8 mouse cellular contexts compared by ENCODE assay signal in genomic region chr14:31216846-31217245, GRCm38 (mm10). TPM values are rescaled to one million over a fixed set of nuclear protein-coding genes. Genes with fewer than 3 reads are reported as not detected.
DNase-seq lines count a peak whose midpoint lies in the region; ATAC-seq and TF ChIP-seq lines count a peak whose summit lies in the region.

Nisch (minus strand) TSS chr14:31216946.

- no peaks in the 10 kb centered on the region for H3K36me3 ChIP-seq in thymus, adult 2 months (ENCODE audit: control insufficient read depth, insufficient read depth, low read length)
- no peaks in the 10 kb centered on the region; the same call in 1 of the 2 replicates for H3K36me3 ChIP-seq in erythroblast, embryonic 14.5 days (ENCODE audit: control insufficient read depth)
- H3K36me3 ChIP-seq in limb, embryonic 13.5 days = no peaks in the 10 kb centered on the region
- no peaks in the 10 kb centered on the region for H3K36me3 ChIP-seq in small intestine, adult 2 months (ENCODE audit: control insufficient read depth, insufficient read depth, low read length)

- H3K4me1 ChIP-seq in thymus, adult 2 months (replicated peaks; ENCODE audit: control insufficient read depth, insufficient read depth, low read length) = peaks cover 4% of the 10 kb centered on the region
- peaks cover 25% of the 10 kb centered on the region for H3K4me1 ChIP-seq in erythroblast, embryonic 14.5 days (ENCODE audit: control insufficient read depth)
- H3K4me1 ChIP-seq in limb, embryonic 13.5 days = peaks cover 26% of the 10 kb centered on the region; the same call in 1 of the 2 replicates
- peaks cover 5% of the 10 kb centered on the region for H3K4me1 ChIP-seq in small intestine, adult 2 months (ENCODE audit: control insufficient read depth, insufficient read depth, insufficient read length, low read length)

- H3K9ac ChIP-seq in limb, embryonic 13.5 days = peak within 1 kb of the TSS; percentile 39

- peak within 1 kb of the TSS; percentile 46 for H3K4me2 ChIP-seq in limb, embryonic 13.5 days (replicated peaks)

- no peak for TF ChIP-seq CTCF in thymus, adult 2 months (IDR thresholded peaks at IDR 0.05; ENCODE audit: borderline replicate concordance, control insufficient read depth, extremely low read depth, insufficient read depth, low read length, poor library complexity)
- TF ChIP-seq CTCF in small intestine, adult 2 months (IDR thresholded peaks at IDR 0.05; ENCODE audit: extremely low read depth, insufficient read length, insufficient replicate concordance, low read depth, low read length) = no peak

- H3K9me3 ChIP-seq in erythroblast, embryonic 14.5 days (ENCODE audit: control insufficient read depth, low read length) = no peaks in the 10 kb centered on the region
- H3K9me3 ChIP-seq in limb, embryonic 13.5 days = no peaks in the 10 kb centered on the region

- 94% methylated on average over 2 of the region's 2 CpGs for WGBS in thymus, adult 2 months
- WGBS in limb, embryonic 13.5 days = 81% methylated on average over 2 of the region's 2 CpGs
- WGBS in small intestine, adult 2 months = 85% methylated on average over 2 of the region's 2 CpGs

- no peak within 1 kb of the TSS for H3K4me3 ChIP-seq in thymus, adult 2 months (ENCODE audit: control insufficient read depth, insufficient read depth, low read length)
- H3K4me3 ChIP-seq in erythroblast, embryonic 14.5 days (replicated peaks) = no peak within 1 kb of the TSS
- peak within 1 kb of the TSS; percentile 7; the same call in 1 of the 2 replicates for H3K4me3 ChIP-seq in limb, embryonic 13.5 days
- H3K4me3 ChIP-seq in small intestine, adult 2 months (ENCODE audit: low read depth, low read length) = peak within 1 kb of the TSS; percentile 17

- no peaks in the 10 kb centered on the region for H3K27me3 ChIP-seq in thymus, adult 2 months (ENCODE audit: control insufficient read depth, insufficient read depth, low read length)
- H3K27me3 ChIP-seq in erythroblast, embryonic 14.5 days (ENCODE audit: control insufficient read depth) = peaks cover 15% of the 10 kb centered on the region
- H3K27me3 ChIP-seq in limb, embryonic 13.5 days = no peaks in the 10 kb centered on the region
- no peaks in the 10 kb centered on the region for H3K27me3 ChIP-seq in small intestine, adult 2 months (ENCODE audit: control insufficient read depth, insufficient read depth, low read length)

- no peak for DNase-seq in thymus, adult 2 months
- no peak for DNase-seq in thymus, adult 18-20 months
- DNase-seq in heart, postnatal 25 days (ENCODE audit: low spot score) = no peak
- no peak for DNase-seq in frontal cortex, postnatal 36 days (ENCODE audit: low spot score in 2 of 2)
- DNase-seq in T-cell, adult 2 months (ENCODE audit: low spot score) = no peak

- intact Hi-C loops in heart, postnatal 25 days (cut with DNase I) = no loop called here

- TF ChIP-seq POLR2A in thymus, adult 2 months (IDR thresholded peaks at IDR 0.05; ENCODE audit: control insufficient read depth, extremely low read depth, insufficient read depth, low read length, poor library complexity) = no peak
- no peak for TF ChIP-seq POLR2A in small intestine, adult 2 months (IDR thresholded peaks at IDR 0.05; ENCODE audit: low read depth, low read length)

- H3K27ac ChIP-seq in thymus, adult 2 months (ENCODE audit: control insufficient read depth, insufficient read depth, low read length) = no peak within 1 kb of the TSS
- no peak within 1 kb of the TSS for H3K27ac ChIP-seq in limb, embryonic 13.5 days
- no peak within 1 kb of the TSS for H3K27ac ChIP-seq in small intestine, adult 2 months (ENCODE audit: insufficient read depth, low read depth, low read length)

- no peak for ATAC-seq in limb, embryonic 13.5 days (ENCODE audit: low FRiP score, low read depth)

RNA-seq across cellular contexts. Expression of gene Nisch, which starts in this region (rescaled TPM):
- polyA plus RNA-seq in thymus, adult 2 months (2012; rRNA removed) = 569 and 585 TPM in 2 replicates
- polyA plus RNA-seq in erythroblast, embryonic 14.5 days (2012) = 8.6 and 10.6 TPM in 2 replicates
- total RNA-seq in heart, postnatal 25 days (2021) = 100 to 1,000 TPM; 145 to 148 TPM
- polyA plus RNA-seq in limb, embryonic 13.5 days (2015; fragmentation: Nextera tagmentation; extraction: Ambion mirVana) = 457 and 480 TPM in 2 replicates
- polyA plus RNA-seq in small intestine, adult 2 months (2012; rRNA removed) = 120 and 157 TPM in 2 replicates

Comparison
In these comparisons a context has a peak if more than half of its experiments do, and no peak if none do; other contexts are left out.
1. RNA of gene Nisch (polyA plus RNA-seq): 569 to 585 TPM in thymus, adult 2 months, 457 to 480 TPM in limb, embryonic 13.5 days and 120 to 157 TPM in small intestine, adult 2 months; 8.6 to 10.6 TPM in erythroblast, embryonic 14.5 days; every median in the first group is over 10 times any median in the second.
2. H3K4me3 ChIP-seq: peak in limb, embryonic 13.5 days (single experiment) and small intestine, adult 2 months (single experiment); none in thymus, adult 2 months (single experiment) and erythroblast, embryonic 14.5 days (single experiment).